Mouse (Mus musculus): ENCODE measurements around the gene Hoxb3. TPM values are rescaled to one million over a fixed set of nuclear protein-coding genes. Genes with fewer than 3 reads are reported as not detected.

The Hoxb3 gene
- polyA plus RNA-seq, 1 experiment from 2014 or later: 0.81 TPM

GRCm38 (mm10) chr11:96332618-96333032 is 9.5 kb downstream of the Hoxb3 start:
- Histone ChIP-seq H3K27me3 (replicated peaks; ENCODE audit: control insufficient read depth, insufficient read depth, low read length) (peaks cover 100% of the 10 kb centered on the region), H3K4me1 (ENCODE audit: control insufficient read depth, insufficient read depth, low read length) (no peaks in the 10 kb centered on the region), H3K9ac (ENCODE audit: low read depth, low read length) (peak overlapping the region; percentile 42; the same call in 1 of the 2 replicates), H3K4me3 (ENCODE audit: low read depth, low read length) (peak overlapping the region; percentile 23), H3K9me3 (ENCODE audit: control insufficient read depth, low read length) (no peaks in the 10 kb centered on the region), H3K27ac (replicated peaks; ENCODE audit: low read depth, low read length) (no peak overlapping the region; the same call in 1 of the 2 replicates), H3K36me3 (ENCODE audit: control insufficient read depth, insufficient read depth, low read length) (no peaks in the 10 kb centered on the region), H3K4me2 (ENCODE audit: low read depth, low read length) (peak overlapping the region; percentile 37; the same call in 1 of the 2 replicates)
- DNase-seq (ENCODE audit: low spot score) (no peak), ATAC-seq (ENCODE audit: low read depth) (no peak)
- WGBS: under 1% methylated on average over 24 of the region's 35 CpGs

GRCm38 (mm10) chr11:96333241-96334001 is 10.3 kb downstream of the Hoxb3 start:
- peak overlapping the region; percentile 42; the same call in 1 of the 2 replicates for H3K9ac ChIP-seq (ENCODE audit: low read depth, low read length)
- no peaks in the 10 kb centered on the region for H3K9me3 ChIP-seq (ENCODE audit: control insufficient read depth, low read length)
- WGBS: 3% methylated on average over 17 of the region's 17 CpGs
- H3K27ac ChIP-seq (replicated peaks; ENCODE audit: low read depth, low read length): no peak overlapping the region; the same call in 1 of the 2 replicates
- peaks cover 100% of the 10 kb centered on the region for H3K27me3 ChIP-seq (replicated peaks; ENCODE audit: control insufficient read depth, insufficient read depth, low read length)
- peak overlapping the region; percentile 37; the same call in 1 of the 2 replicates for H3K4me2 ChIP-seq (ENCODE audit: low read depth, low read length)
- H3K36me3 ChIP-seq (ENCODE audit: control insufficient read depth, insufficient read depth, low read length): no peaks in the 10 kb centered on the region
- peak overlapping the region; percentile 23 for H3K4me3 ChIP-seq (ENCODE audit: low read depth, low read length)
- ATAC-seq (ENCODE audit: low read depth) (no peak), DNase-seq (ENCODE audit: low spot score) (no peak)
- no peaks in the 10 kb centered on the region for H3K4me1 ChIP-seq (ENCODE audit: control insufficient read depth, insufficient read depth, low read length)

- ATAC-seq (ENCODE audit: low read depth): no peak
- 0% methylated on average over 2 of the region's 2 CpGs for WGBS
- H3K4me2 ChIP-seq (ENCODE audit: low read depth, low read length): peak overlapping the region; percentile 21; the same call in 1 of the 2 replicates
- no peaks in the 10 kb centered on the region for H3K9me3 ChIP-seq (ENCODE audit: control insufficient read depth, low read length)
- H3K27me3 ChIP-seq (replicated peaks; ENCODE audit: control insufficient read depth, insufficient read depth, low read length): peaks cover 100% of the 10 kb centered on the region
- no peaks in the 10 kb centered on the region for H3K4me1 ChIP-seq (ENCODE audit: control insufficient read depth, insufficient read depth, low read length)
- no peak for DNase-seq (ENCODE audit: low spot score)
- H3K4me3 ChIP-seq (ENCODE audit: low read depth, low read length): peak overlapping the region; percentile 23; the same call in 1 of the 2 replicates
- H3K9ac ChIP-seq (ENCODE audit: low read depth, low read length): no peak overlapping the region
- H3K36me3 ChIP-seq (ENCODE audit: control insufficient read depth, insufficient read depth, low read length): no peaks in the 10 kb centered on the region
- H3K27ac ChIP-seq (replicated peaks; ENCODE audit: low read depth, low read length): no peak overlapping the region; the same call in 1 of the 2 replicates
These were observed 10.9 kb downstream of the Hoxb3 start for GRCm38 (mm10) chr11:96334002-96334364.

- Histone ChIP-seq H3K9me3 (ENCODE audit: control insufficient read depth, low read length) (no peaks in the 10 kb centered on the region), H3K4me2 (ENCODE audit: low read depth, low read length) (peak overlapping the region; percentile 10; the same call in 1 of the 2 replicates), H3K27me3 (replicated peaks; ENCODE audit: control insufficient read depth, insufficient read depth, low read length) (peaks cover 100% of the 10 kb centered on the region), H3K27ac (replicated peaks; ENCODE audit: low read depth, low read length) (no peak overlapping the region), H3K4me1 (ENCODE audit: control insufficient read depth, insufficient read depth, low read length) (no peaks in the 10 kb centered on the region), H3K4me3 (ENCODE audit: low read depth, low read length) (no peak overlapping the region), H3K36me3 (ENCODE audit: control insufficient read depth, insufficient read depth, low read length) (no peaks in the 10 kb centered on the region), H3K9ac (ENCODE audit: low read depth, low read length) (no peak overlapping the region)
- DNase-seq (ENCODE audit: low spot score) (no peak), ATAC-seq (ENCODE audit: low read depth) (no peak)
- 25% methylated on average over 3 of the region's 3 CpGs for WGBS
These were observed 11.9 kb downstream of the Hoxb3 start for GRCm38 (mm10) chr11:96334998-96335397.

- DNase-seq (ENCODE audit: low spot score): no peak
- Histone ChIP-seq H3K4me2 (ENCODE audit: low read depth, low read length) (no peak overlapping the region), H3K27ac (replicated peaks; ENCODE audit: low read depth, low read length) (no peak overlapping the region), H3K9ac (ENCODE audit: low read depth, low read length) (no peak overlapping the region), H3K4me3 (ENCODE audit: low read depth, low read length) (no peak overlapping the region), H3K9me3 (ENCODE audit: control insufficient read depth, low read length) (no peaks in the 10 kb centered on the region), H3K36me3 (ENCODE audit: control insufficient read depth, insufficient read depth, low read length) (no peaks in the 10 kb centered on the region), H3K27me3 (replicated peaks; ENCODE audit: control insufficient read depth, insufficient read depth, low read length) (peaks cover 99% of the 10 kb centered on the region), H3K4me1 (ENCODE audit: control insufficient read depth, insufficient read depth, low read length) (no peaks in the 10 kb centered on the region)
- no peak for ATAC-seq (ENCODE audit: low read depth)
- 11% methylated on average over 2 of the region's 2 CpGs for WGBS
These were observed 13.5 kb downstream of the Hoxb3 start for GRCm38 (mm10) chr11:96336597-96336996.

GRCm38 (mm10) chr11:96337026-96337425 is 13.9 kb downstream of the Hoxb3 start:
- no peak overlapping the region for H3K4me2 ChIP-seq (ENCODE audit: low read depth, low read length)
- H3K27ac ChIP-seq (replicated peaks; ENCODE audit: low read depth, low read length): no peak overlapping the region
- 3% methylated on average over 6 of the region's 6 CpGs for WGBS
- H3K4me1 ChIP-seq (ENCODE audit: control insufficient read depth, insufficient read depth, low read length): no peaks in the 10 kb centered on the region
- ATAC-seq (ENCODE audit: low read depth) (no peak), DNase-seq (ENCODE audit: low spot score) (no peak)
- H3K27me3 ChIP-seq (replicated peaks; ENCODE audit: control insufficient read depth, insufficient read depth, low read length): peaks cover 99% of the 10 kb centered on the region
- H3K9ac ChIP-seq (ENCODE audit: low read depth, low read length): no peak overlapping the region
- no peaks in the 10 kb centered on the region for H3K9me3 ChIP-seq (ENCODE audit: control insufficient read depth, low read length)
- H3K36me3 ChIP-seq (ENCODE audit: control insufficient read depth, insufficient read depth, low read length): no peaks in the 10 kb centered on the region
- no peak overlapping the region for H3K4me3 ChIP-seq (ENCODE audit: low read depth, low read length)

GRCm38 (mm10) chr11:96338957-96339855 is 16.1 kb downstream of the Hoxb3 start:
- H3K9ac ChIP-seq (ENCODE audit: low read depth, low read length): no peak overlapping the region
- no peaks in the 10 kb centered on the region for H3K4me1 ChIP-seq (ENCODE audit: control insufficient read depth, insufficient read depth, low read length)
- no peaks in the 10 kb centered on the region for H3K9me3 ChIP-seq (ENCODE audit: control insufficient read depth, low read length)
- WGBS: 20% methylated on average over 7 of the region's 7 CpGs
- no peak for ATAC-seq (ENCODE audit: low read depth)
- H3K27ac ChIP-seq (replicated peaks; ENCODE audit: low read depth, low read length): no peak overlapping the region
- no peak overlapping the region for H3K4me3 ChIP-seq (ENCODE audit: low read depth, low read length)
- H3K27me3 ChIP-seq (replicated peaks; ENCODE audit: control insufficient read depth, insufficient read depth, low read length): peaks cover 99% of the 10 kb centered on the region
- no peak overlapping the region for H3K4me2 ChIP-seq (ENCODE audit: low read depth, low read length)
- DNase-seq (ENCODE audit: low spot score): no peak
- no peaks in the 10 kb centered on the region for H3K36me3 ChIP-seq (ENCODE audit: control insufficient read depth, insufficient read depth, low read length)

GRCm38 (mm10) chr11:96340698-96341365 is 17.7 kb downstream of the Hoxb3 start:
- 3% methylated on average over 25 of the region's 36 CpGs for WGBS
- H3K4me2 ChIP-seq (ENCODE audit: low read depth, low read length): peak overlapping the region; percentile 43; the same call in 1 of the 2 replicates
- no peaks in the 10 kb centered on the region for H3K9me3 ChIP-seq (ENCODE audit: control insufficient read depth, low read length)
- H3K9ac ChIP-seq (ENCODE audit: low read depth, low read length): peak overlapping the region; percentile 34; the same call in 1 of the 2 replicates
- no peaks in the 10 kb centered on the region for H3K36me3 ChIP-seq (ENCODE audit: control insufficient read depth, insufficient read depth, low read length)
- H3K27ac ChIP-seq (replicated peaks; ENCODE audit: low read depth, low read length): no peak overlapping the region; the same call in 1 of the 2 replicates
- H3K27me3 ChIP-seq (replicated peaks; ENCODE audit: control insufficient read depth, insufficient read depth, low read length): peaks cover 99% of the 10 kb centered on the region
- ATAC-seq (ENCODE audit: low read depth) (0 out of 2 replicates have a peak, but pooled peaks have one; percentile 13), DNase-seq (ENCODE audit: low spot score) (no peak)
- H3K4me1 ChIP-seq (ENCODE audit: control insufficient read depth, insufficient read depth, low read length): no peaks in the 10 kb centered on the region
- peak overlapping the region; percentile 22; the same call in 1 of the 2 replicates for H3K4me3 ChIP-seq (ENCODE audit: low read depth, low read length)
